Mouse (Mus musculus) heart, embryonic 15.5 days (tissue): Measurements from ENCODE around the gene Hpca. TPM values are rescaled to one million over a fixed set of nuclear protein-coding genes. Genes with fewer than 3 reads are reported as not detected.

ENCODE experiments used
- ATAC-seq: fragments of 200-750 bp; cut with Nextera tagmentation; replicated peaks from 2 replicates; pipeline ENCODE4 v1.8.0; 2017; ENCODE audit warnings: low read depth, moderate TSS enrichment; ENCODE audit not compliant: insufficient number of reproducible peaks, insufficient read depth, low FRiP score
- H3K27ac ChIP-seq: fragments of 300-500 bp; sonication (generic); 2 replicates; pipeline ENCODE4 v1.5.1; 2015; ENCODE audit warnings: mild to moderate bottlenecking, inconsistent platforms
- H3K27me3 ChIP-seq: fragments of 300-500 bp; sonication (generic); 2 replicates; pipeline ENCODE4 v1.6.1; 2015; ENCODE audit warnings: inconsistent platforms
- H3K36me3 ChIP-seq: fragments of 300-500 bp; sonication (generic); 2 replicates; pipeline ENCODE4 v1.6.1; 2015; ENCODE audit warnings: mild to moderate bottlenecking, inconsistent platforms
- H3K4me1 ChIP-seq: fragments of 300-500 bp; sonication (generic); replicated peaks from 2 replicates; pipeline ENCODE4 v1.6.1; 2015; ENCODE audit warnings: inconsistent platforms
- H3K4me2 ChIP-seq: fragments of 300-500 bp; sonication (generic); 2 replicates; pipeline ENCODE4 v1.6.1; 2015; ENCODE audit warnings: inconsistent platforms, mild to moderate bottlenecking, moderate library complexity
- H3K4me3 ChIP-seq: fragments of 300-500 bp; sonication (generic); 2 replicates; pipeline ENCODE4 v1.5.1; 2015; ENCODE audit warnings: mild to moderate bottlenecking, inconsistent platforms
- H3K9ac ChIP-seq: fragments of 300-500 bp; sonication (generic); 2 replicates; pipeline ENCODE4 v1.6.1; 2015; ENCODE audit warnings: mild to moderate bottlenecking, inconsistent platforms
- H3K9me3 ChIP-seq: fragments of 300-500 bp; sonication (generic); replicated peaks from 2 replicates; pipeline ENCODE4 v1.6.1; 2016; ENCODE audit warnings: inconsistent platforms
- WGBS: fragments of 180-500 bp; shearing (Covaris S2); methylation state at CpG from one replicate; pipeline ENCODE4 v1.1.7; 2015; ENCODE audit warnings: mixed read lengths; 5-methylcytosine and 5-hydroxymethylcytosine counted together
- polyA plus RNA-seq: library from polyadenylated mRNA; unstranded; fragments of >200 nt; fragmentation: Nextera tagmentation; extraction: Ambion mirVana; gene quantifications from 2 replicates; pipeline ENCODE4 v1.2.1, GENCODE M21; 2015

Hpca gene
- polyA plus RNA-seq, 1 experiment from 2014 or later = 0.68 TPM

DNA sequence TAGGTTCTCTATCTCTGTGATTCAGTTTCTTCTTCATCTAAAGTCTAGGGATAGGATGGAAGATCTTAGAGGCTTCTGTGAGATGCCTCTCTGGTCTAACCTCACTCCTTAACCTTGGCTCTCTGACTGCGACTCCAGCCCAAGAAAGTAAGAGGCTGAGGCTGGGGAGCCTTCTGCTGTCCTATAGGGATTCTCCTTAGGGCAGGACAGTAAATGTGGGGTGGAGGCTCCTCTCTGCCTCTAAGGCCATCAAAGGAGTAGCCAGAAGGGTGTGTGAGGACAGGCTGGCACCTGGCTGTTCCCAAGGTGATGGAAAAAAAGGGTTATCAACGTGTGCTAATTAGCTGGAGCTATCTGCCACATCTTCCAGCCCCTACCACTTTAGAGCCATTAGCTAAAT lies 13.8 kb upstream of the Hpca start:
- no peak for ATAC-seq
- peaks cover 39% of the 10 kb centered on the region for H3K27me3 ChIP-seq
- no peak overlapping the region for H3K4me2 ChIP-seq
- no peak overlapping the region for H3K27ac ChIP-seq
- peaks cover 40% of the 10 kb centered on the region for H3K4me1 ChIP-seq
- no peak overlapping the region for H3K9ac ChIP-seq
- 53% methylated on average over 2 of the region's 2 CpGs for WGBS
- no peak overlapping the region for H3K4me3 ChIP-seq
- no peaks in the 10 kb centered on the region; the same call in 1 of the 2 replicates for H3K36me3 ChIP-seq
- H3K9me3 ChIP-seq = no peaks in the 10 kb centered on the region

- no peaks in the 10 kb centered on the region for H3K9me3 ChIP-seq
- peak overlapping the region; percentile 15; the same call in 1 of the 2 replicates for H3K4me3 ChIP-seq
- H3K4me2 ChIP-seq = peak overlapping the region; percentile 51
- peaks cover 44% of the 10 kb centered on the region for H3K4me1 ChIP-seq
- peaks cover 44% of the 10 kb centered on the region for H3K27me3 ChIP-seq
- ATAC-seq = no peak
- no peaks in the 10 kb centered on the region for H3K36me3 ChIP-seq
- H3K9ac ChIP-seq = peak overlapping the region; percentile 9; the same call in 1 of the 2 replicates
- H3K27ac ChIP-seq = no peak overlapping the region
- WGBS = 10% methylated on average over 15 of the region's 15 CpGs
These were observed 13.2 kb upstream of the Hpca start for GRCm38 (mm10) chr4:129134799-129135585.

DNA sequence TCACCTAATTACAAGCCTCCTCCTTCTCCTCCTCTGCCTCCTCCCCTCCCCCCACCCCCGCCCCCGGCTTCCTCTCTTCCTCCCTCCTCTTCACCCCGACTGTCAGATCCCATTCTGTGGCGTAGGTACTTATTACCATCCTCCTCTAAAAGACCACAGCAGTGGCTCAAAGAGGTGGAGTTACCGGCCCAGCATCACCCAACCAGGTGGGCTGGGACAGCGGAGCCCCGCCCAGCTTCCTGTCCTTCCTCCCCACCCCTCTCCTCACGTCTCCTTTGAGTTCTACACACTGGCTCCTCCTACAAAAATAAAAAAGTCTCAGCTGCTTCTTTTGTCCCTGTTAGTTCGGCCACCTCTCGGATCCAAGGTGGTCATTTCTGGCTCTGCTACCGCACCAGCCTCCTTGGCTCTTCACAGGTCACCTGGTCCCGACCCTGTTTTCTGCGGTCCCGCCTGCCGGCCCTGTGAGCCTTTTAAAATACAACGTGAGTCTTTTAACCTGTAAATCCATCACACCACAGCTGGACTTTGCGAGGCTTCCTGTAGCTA lies 9.0 kb upstream of the Hpca start:
- H3K9ac ChIP-seq = no peak overlapping the region
- peaks cover 30% of the 10 kb centered on the region for H3K27me3 ChIP-seq
- WGBS = 4% methylated on average over 17 of the region's 17 CpGs
- no peaks in the 10 kb centered on the region for H3K36me3 ChIP-seq
- ATAC-seq = 0 out of 2 replicates have a peak, but pooled peaks have one; percentile 14
- H3K4me1 ChIP-seq = peaks cover 30% of the 10 kb centered on the region
- H3K4me2 ChIP-seq = peak overlapping the region; percentile 50
- H3K9me3 ChIP-seq = no peaks in the 10 kb centered on the region
- H3K27ac ChIP-seq = no peak overlapping the region
- H3K4me3 ChIP-seq = peak overlapping the region; percentile 19

DNA sequence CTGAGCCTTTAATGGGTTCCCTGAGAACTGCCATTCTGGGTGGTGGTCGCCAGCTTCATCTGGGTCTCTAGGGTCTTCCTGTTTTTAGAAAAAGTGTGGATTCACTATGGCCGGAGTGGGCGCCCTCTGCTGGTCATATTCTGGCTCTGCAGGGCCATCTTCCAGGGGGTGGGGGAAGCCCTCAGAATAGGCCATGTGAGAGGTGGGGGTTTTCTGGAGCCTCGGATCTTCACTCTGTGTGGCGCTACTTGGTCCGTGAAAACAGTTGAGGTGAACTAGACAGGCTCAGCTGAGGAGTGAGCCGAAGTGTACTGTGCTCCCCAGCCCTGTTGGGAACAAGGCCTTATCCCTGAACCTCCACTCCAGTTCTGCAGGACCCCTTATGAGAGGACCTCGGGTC lies 8.3 kb upstream of the Hpca start:
- Histone ChIP-seq H3K27ac (no peak overlapping the region), H3K9ac (no peak overlapping the region), H3K4me3 (peak overlapping the region; percentile 19; the same call in 1 of the 2 replicates), H3K27me3 (peaks cover 30% of the 10 kb centered on the region), H3K9me3 (no peaks in the 10 kb centered on the region), H3K4me2 (peak overlapping the region; percentile 50), H3K36me3 (no peaks in the 10 kb centered on the region), H3K4me1 (peaks cover 35% of the 10 kb centered on the region)
- 0 out of 2 replicates have a peak, but pooled peaks have one; percentile 20 for ATAC-seq
- 2% methylated on average over 8 of the region's 8 CpGs for WGBS

DNA sequence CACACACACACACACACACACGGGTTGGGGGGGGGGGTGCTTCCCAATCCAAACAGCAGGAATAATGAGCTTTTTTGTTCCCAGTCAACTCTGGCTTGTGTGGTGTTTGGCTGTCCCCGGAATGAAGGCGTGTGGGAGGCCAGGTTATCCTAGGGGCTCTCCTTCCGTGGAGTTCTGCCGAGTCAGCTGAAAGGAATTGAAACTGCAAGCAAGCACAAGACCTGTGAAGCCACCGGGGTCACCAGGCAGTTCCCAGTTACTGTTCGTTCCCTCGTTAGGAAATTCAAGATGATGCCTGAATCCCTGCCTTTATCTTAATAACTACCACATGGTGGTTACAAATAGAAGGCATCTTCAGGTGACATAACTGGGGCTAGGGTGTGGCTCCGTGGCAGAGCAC lies 7.6 kb upstream of the Hpca start:
- no peak for ATAC-seq
- H3K4me1 ChIP-seq = peaks cover 35% of the 10 kb centered on the region
- H3K4me3 ChIP-seq = no peak overlapping the region
- H3K36me3 ChIP-seq = no peaks in the 10 kb centered on the region
- H3K9ac ChIP-seq = no peak overlapping the region
- H3K27ac ChIP-seq = no peak overlapping the region
- H3K4me2 ChIP-seq = no peak overlapping the region
- peaks cover 35% of the 10 kb centered on the region for H3K27me3 ChIP-seq
- 40% methylated on average over 9 of the region's 9 CpGs for WGBS
- H3K9me3 ChIP-seq = no peaks in the 10 kb centered on the region

GRCm38 (mm10) chr4:129128582-129129338 lies 6.9 kb upstream of the Hpca start:
- H3K9ac ChIP-seq = no peak overlapping the region
- H3K36me3 ChIP-seq = no peaks in the 10 kb centered on the region
- peaks cover 35% of the 10 kb centered on the region for H3K4me1 ChIP-seq
- no peak overlapping the region for H3K4me2 ChIP-seq
- H3K9me3 ChIP-seq = no peaks in the 10 kb centered on the region
- no peak overlapping the region for H3K4me3 ChIP-seq
- no peak for ATAC-seq
- no peak overlapping the region for H3K27ac ChIP-seq
- H3K27me3 ChIP-seq = peaks cover 41% of the 10 kb centered on the region
- 44% methylated on average over 13 of the region's 13 CpGs for WGBS

DNA sequence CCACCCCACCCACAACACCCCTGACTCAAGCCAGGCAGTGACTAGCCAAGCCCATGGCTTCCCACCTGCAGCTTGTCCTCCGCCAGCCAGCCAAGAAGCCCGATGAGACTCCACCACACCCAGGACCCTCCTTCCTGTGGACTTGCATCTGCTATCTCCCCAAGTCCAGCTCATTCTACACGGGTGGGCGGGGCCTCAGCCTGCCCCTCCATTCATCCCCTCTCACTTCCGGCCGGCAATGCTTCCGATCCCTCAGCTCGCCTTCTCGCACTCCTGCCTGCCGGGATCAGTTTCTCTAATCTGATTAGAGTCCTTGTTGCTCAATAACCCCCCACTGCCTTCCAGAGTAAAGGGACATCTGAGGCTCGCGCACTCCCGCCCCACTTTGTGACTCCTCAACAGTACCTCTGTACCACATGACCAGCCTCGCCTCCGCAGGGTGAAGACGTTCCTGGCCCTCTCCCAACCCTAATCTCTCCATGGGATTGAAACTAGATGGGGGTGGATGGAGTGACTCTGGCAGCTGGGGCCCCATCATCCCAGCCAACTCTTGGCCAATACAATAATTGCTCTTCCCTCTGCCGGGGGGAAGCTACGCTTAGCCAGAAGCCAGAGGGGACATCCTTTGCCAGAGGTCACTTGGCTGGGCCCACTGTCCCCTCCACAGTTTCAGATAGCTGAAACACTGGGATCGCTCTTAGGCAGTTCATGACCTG lies 4.1 kb upstream of the Hpca start:
- Histone ChIP-seq H3K36me3 (no peaks in the 10 kb centered on the region), H3K4me3 (peak overlapping the region; percentile 23), H3K4me2 (peak overlapping the region; percentile 49), H3K4me1 (peaks cover 42% of the 10 kb centered on the region), H3K27me3 (peaks cover 64% of the 10 kb centered on the region), H3K9ac (no peak overlapping the region), H3K27ac (no peak overlapping the region), H3K9me3 (no peaks in the 10 kb centered on the region)
- ATAC-seq = no peak
- WGBS = 10% methylated on average over 19 of the region's 19 CpGs

GRCm38 (mm10) chr4:129124652-129125146 lies 2.9 kb upstream of the Hpca start:
- ATAC-seq = no peak
- Histone ChIP-seq H3K27ac (no peak overlapping the region), H3K36me3 (no peaks in the 10 kb centered on the region), H3K9me3 (no peaks in the 10 kb centered on the region), H3K4me3 (no peak overlapping the region), H3K27me3 (peaks cover 68% of the 10 kb centered on the region), H3K9ac (no peak overlapping the region), H3K4me1 (peaks cover 36% of the 10 kb centered on the region), H3K4me2 (peak overlapping the region; percentile 49)
- WGBS = 3% methylated on average over 13 of the region's 13 CpGs

- peaks cover 32% of the 10 kb centered on the region for H3K4me1 ChIP-seq
- 18% methylated on average over 8 of the region's 8 CpGs for WGBS
- no peak overlapping the region for H3K4me3 ChIP-seq
- no peak overlapping the region for H3K4me2 ChIP-seq
- peaks cover 83% of the 10 kb centered on the region for H3K27me3 ChIP-seq
- no peaks in the 10 kb centered on the region for H3K36me3 ChIP-seq
- H3K9me3 ChIP-seq = no peaks in the 10 kb centered on the region
- H3K27ac ChIP-seq = no peak overlapping the region
- no peak overlapping the region for H3K9ac ChIP-seq
- ATAC-seq = no peak
These were observed 883 bp upstream of the Hpca start for GRCm38 (mm10) chr4:129122719-129123118.

- Histone ChIP-seq H3K9ac (no peak overlapping the region), H3K4me1 (peaks cover 32% of the 10 kb centered on the region), H3K27me3 (peaks cover 89% of the 10 kb centered on the region), H3K27ac (no peak overlapping the region), H3K9me3 (no peaks in the 10 kb centered on the region), H3K4me2 (no peak overlapping the region), H3K4me3 (no peak overlapping the region), H3K36me3 (no peaks in the 10 kb centered on the region)
- WGBS = 25% methylated on average over 9 of the region's 9 CpGs
- no peak for ATAC-seq
These were observed 271 bp upstream of the Hpca start for GRCm38 (mm10) chr4:129122107-129122506.
